Mouse (Mus musculus): ENCODE data around the gene Rfx5. TPM values are rescaled to one million over a fixed set of nuclear protein-coding genes. Genes with fewer than 3 reads are reported as not detected.

Gene Rfx5
- polyA plus RNA-seq, 1 experiment from 2014 or later, result 1.2 TPM

- ATAC-seq (ENCODE audit: low read depth), result no peak
- H3K9ac ChIP-seq (ENCODE audit: low read depth, low read length), result no peak overlapping the region
- H3K4me2 ChIP-seq (ENCODE audit: low read depth, low read length), result no peak overlapping the region
- H3K27ac ChIP-seq (ENCODE audit: low read length), result no peak overlapping the region
- H3K27me3 ChIP-seq (ENCODE audit: control insufficient read depth, insufficient read depth, low read depth, low read length), result no peaks in the 10 kb centered on the region
- H3K9me3 ChIP-seq (replicated peaks; ENCODE audit: control insufficient read depth, low read length), result no peaks in the 10 kb centered on the region
- WGBS (ENCODE audit: insufficient replicate concordance), result 53% methylated on average over 3 of the region's 3 CpGs
- H3K4me3 ChIP-seq (ENCODE audit: low read depth, low read length), result no peak overlapping the region
- H3K4me1 ChIP-seq (ENCODE audit: control insufficient read depth, low read depth, low read length), result peaks cover 11% of the 10 kb centered on the region
- H3K36me3 ChIP-seq (ENCODE audit: control insufficient read depth, insufficient read depth), result no peaks in the 10 kb centered on the region
These were observed 5.7 kb upstream of the Rfx5 start for GRCm38 (mm10) chr3:94948066-94948614.

- Histone ChIP-seq H3K9me3 (replicated peaks; ENCODE audit: control insufficient read depth, low read length) (no peaks in the 10 kb centered on the region), H3K4me2 (ENCODE audit: low read depth, low read length) (no peak overlapping the region), H3K27me3 (ENCODE audit: control insufficient read depth, insufficient read depth, low read depth, low read length) (no peaks in the 10 kb centered on the region), H3K9ac (ENCODE audit: low read depth, low read length) (no peak overlapping the region), H3K4me1 (ENCODE audit: control insufficient read depth, low read depth, low read length) (peaks cover 10% of the 10 kb centered on the region), H3K27ac (ENCODE audit: low read length) (peak overlapping the region; percentile 44; the same call in 1 of the 2 replicates), H3K36me3 (ENCODE audit: control insufficient read depth, insufficient read depth) (no peaks in the 10 kb centered on the region), H3K4me3 (ENCODE audit: low read depth, low read length) (no peak overlapping the region)
- WGBS (ENCODE audit: insufficient replicate concordance), result 36% methylated on average over 3 of the region's 3 CpGs
- ATAC-seq (ENCODE audit: low read depth), result no peak; the same call in 1 of the 2 replicates
These were observed 4.2 kb upstream of the Rfx5 start for GRCm38 (mm10) chr3:94949645-94950044.

GRCm38 (mm10) chr3:94952806-94953205 is 1.1 kb upstream of the Rfx5 start:
- Histone ChIP-seq H3K36me3 (ENCODE audit: control insufficient read depth, insufficient read depth) (peaks cover 3% of the 10 kb centered on the region; the same call in 1 of the 2 replicates), H3K4me3 (ENCODE audit: low read depth, low read length) (peak overlapping the region; percentile 71; the same call in 1 of the 2 replicates), H3K9me3 (replicated peaks; ENCODE audit: control insufficient read depth, low read length) (no peaks in the 10 kb centered on the region), H3K27ac (ENCODE audit: low read length) (no peak overlapping the region), H3K9ac (ENCODE audit: low read depth, low read length) (no peak overlapping the region), H3K4me1 (ENCODE audit: control insufficient read depth, low read depth, low read length) (peaks cover 14% of the 10 kb centered on the region), H3K4me2 (ENCODE audit: low read depth, low read length) (peak overlapping the region; percentile 91), H3K27me3 (ENCODE audit: control insufficient read depth, insufficient read depth, low read depth, low read length) (no peaks in the 10 kb centered on the region)
- WGBS (ENCODE audit: insufficient replicate concordance), result 57% methylated on average over 5 of the region's 5 CpGs
- ATAC-seq (ENCODE audit: low read depth), result no peak

GRCm38 (mm10) chr3:94953384-94953763 is 501 bp upstream of the Rfx5 start:
- Histone ChIP-seq H3K4me3 (ENCODE audit: low read depth, low read length) (peak overlapping the region; percentile 71), H3K9me3 (replicated peaks; ENCODE audit: control insufficient read depth, low read length) (no peaks in the 10 kb centered on the region), H3K27me3 (ENCODE audit: control insufficient read depth, insufficient read depth, low read depth, low read length) (no peaks in the 10 kb centered on the region), H3K27ac (ENCODE audit: low read length) (peak overlapping the region; percentile 63; the same call in 1 of the 2 replicates), H3K36me3 (ENCODE audit: control insufficient read depth, insufficient read depth) (peaks cover 5% of the 10 kb centered on the region; the same call in 1 of the 2 replicates), H3K4me2 (ENCODE audit: low read depth, low read length) (peak overlapping the region; percentile 91), H3K9ac (ENCODE audit: low read depth, low read length) (peak overlapping the region; percentile 71), H3K4me1 (ENCODE audit: control insufficient read depth, low read depth, low read length) (peaks cover 14% of the 10 kb centered on the region)
- ATAC-seq (ENCODE audit: low read depth), result no peak
- WGBS (ENCODE audit: insufficient replicate concordance), result 11% methylated on average over 9 of the region's 9 CpGs

- Histone ChIP-seq H3K27me3 (ENCODE audit: control insufficient read depth, insufficient read depth, low read depth, low read length) (no peaks in the 10 kb centered on the region), H3K4me3 (ENCODE audit: low read depth, low read length) (no peak overlapping the region), H3K9me3 (replicated peaks; ENCODE audit: control insufficient read depth, low read length) (no peaks in the 10 kb centered on the region), H3K4me2 (ENCODE audit: low read depth, low read length) (no peak overlapping the region), H3K4me1 (ENCODE audit: control insufficient read depth, low read depth, low read length) (peaks cover 7% of the 10 kb centered on the region), H3K9ac (ENCODE audit: low read depth, low read length) (no peak overlapping the region), H3K27ac (ENCODE audit: low read length) (no peak overlapping the region), H3K36me3 (ENCODE audit: control insufficient read depth, insufficient read depth) (peaks cover 7% of the 10 kb centered on the region; the same call in 1 of the 2 replicates)
- no peak for ATAC-seq (ENCODE audit: low read depth)
- whole genome bisulfite sequencing (ENCODE audit: insufficient replicate concordance), result 56% methylated on average over 8 of the region's 8 CpGs
These were observed 4.4 kb downstream of the Rfx5 start for GRCm38 (mm10) chr3:94958295-94958694.

- Histone ChIP-seq H3K9me3 (replicated peaks; ENCODE audit: control insufficient read depth, low read length) (no peaks in the 10 kb centered on the region), H3K4me2 (ENCODE audit: low read depth, low read length) (no peak overlapping the region), H3K27me3 (ENCODE audit: control insufficient read depth, insufficient read depth, low read depth, low read length) (no peaks in the 10 kb centered on the region), H3K4me1 (ENCODE audit: control insufficient read depth, low read depth, low read length) (peaks cover 1% of the 10 kb centered on the region), H3K4me3 (ENCODE audit: low read depth, low read length) (no peak overlapping the region), H3K27ac (ENCODE audit: low read length) (no peak overlapping the region), H3K36me3 (ENCODE audit: control insufficient read depth, insufficient read depth) (peaks cover 7% of the 10 kb centered on the region; the same call in 1 of the 2 replicates), H3K9ac (ENCODE audit: low read depth, low read length) (no peak overlapping the region)
- ATAC-seq (ENCODE audit: low read depth), result no peak
- 62% methylated on average over 8 of the region's 8 CpGs for WGBS (ENCODE audit: insufficient replicate concordance)
These were observed 6.0 kb downstream of the Rfx5 start for GRCm38 (mm10) chr3:94959871-94960270.

- H3K4me2 ChIP-seq (ENCODE audit: low read depth, low read length), result no peak overlapping the region
- no peaks in the 10 kb centered on the region for H3K9me3 ChIP-seq (replicated peaks; ENCODE audit: control insufficient read depth, low read length)
- no peak overlapping the region for H3K4me3 ChIP-seq (ENCODE audit: low read depth, low read length)
- no peak for ATAC-seq (ENCODE audit: low read depth)
- H3K27ac ChIP-seq (ENCODE audit: low read length), result no peak overlapping the region
- no peaks in the 10 kb centered on the region for H3K27me3 ChIP-seq (ENCODE audit: control insufficient read depth, insufficient read depth, low read depth, low read length)
- no peaks in the 10 kb centered on the region for H3K4me1 ChIP-seq (ENCODE audit: control insufficient read depth, low read depth, low read length)
- no peak overlapping the region for H3K9ac ChIP-seq (ENCODE audit: low read depth, low read length)
- H3K36me3 ChIP-seq (ENCODE audit: control insufficient read depth, insufficient read depth), result peaks cover 7% of the 10 kb centered on the region; the same call in 1 of the 2 replicates
- 71% methylated on average over 5 of the region's 5 CpGs for WGBS (ENCODE audit: insufficient replicate concordance)
These were observed 6.4 kb downstream of the Rfx5 start for GRCm38 (mm10) chr3:94960322-94960721.

GRCm38 (mm10) chr3:94964989-94965388 is 11.1 kb downstream of the Rfx5 start:
- H3K9me3 ChIP-seq (replicated peaks; ENCODE audit: control insufficient read depth, low read length), result no peaks in the 10 kb centered on the region
- ATAC-seq (ENCODE audit: low read depth), result no peak
- no peak overlapping the region for H3K27ac ChIP-seq (ENCODE audit: low read length)
- H3K4me1 ChIP-seq (ENCODE audit: control insufficient read depth, low read depth, low read length), result no peaks in the 10 kb centered on the region
- no peak overlapping the region for H3K4me3 ChIP-seq (ENCODE audit: low read depth, low read length)
- no peak overlapping the region for H3K4me2 ChIP-seq (ENCODE audit: low read depth, low read length)
- WGBS (ENCODE audit: insufficient replicate concordance), result 80% methylated on average over 1 of the region's 1 CpGs
- no peaks in the 10 kb centered on the region for H3K27me3 ChIP-seq (ENCODE audit: control insufficient read depth, insufficient read depth, low read depth, low read length)
- no peaks in the 10 kb centered on the region for H3K36me3 ChIP-seq (ENCODE audit: control insufficient read depth, insufficient read depth)
- H3K9ac ChIP-seq (ENCODE audit: low read depth, low read length), result no peak overlapping the region

- Histone ChIP-seq H3K9me3 (replicated peaks; ENCODE audit: control insufficient read depth, low read length) (no peaks in the 10 kb centered on the region), H3K27ac (ENCODE audit: low read length) (no peak overlapping the region), H3K36me3 (ENCODE audit: control insufficient read depth, insufficient read depth) (no peaks in the 10 kb centered on the region), H3K4me3 (ENCODE audit: low read depth, low read length) (no peak overlapping the region), H3K9ac (ENCODE audit: low read depth, low read length) (no peak overlapping the region), H3K4me2 (ENCODE audit: low read depth, low read length) (no peak overlapping the region), H3K4me1 (ENCODE audit: control insufficient read depth, low read depth, low read length) (no peaks in the 10 kb centered on the region), H3K27me3 (ENCODE audit: control insufficient read depth, insufficient read depth, low read depth, low read length) (no peaks in the 10 kb centered on the region)
- 45% methylated on average over 1 of the region's 1 CpGs for WGBS (ENCODE audit: insufficient replicate concordance)
- ATAC-seq (ENCODE audit: low read depth), result no peak
These were observed 12.0 kb downstream of the Rfx5 start for GRCm38 (mm10) chr3:94965878-94966277.

All from liver, embryonic 16.5 days (tissue).